Mouse (Mus musculus) liver, embryonic 12.5 days (tissue): ENCODE measurements around the gene Bfar. TPM values are rescaled to one million over a fixed set of nuclear protein-coding genes. Genes with fewer than 3 reads are reported as not detected.

Experiments used
- ATAC-seq: fragments of 200-750 bp; cut with Nextera tagmentation; 2 replicates; pipeline ENCODE4 v1.8.0; 2017; ENCODE audit warnings: moderate number of reproducible peaks, mild to moderate bottlenecking, moderate library complexity
- H3K27ac ChIP-seq: fragments of 300-500 bp; sonication (generic); 2 replicates; pipeline ENCODE4 v1.5.1; 2016; ENCODE audit warnings: mild to moderate bottlenecking
- H3K27me3 ChIP-seq: fragments of 300-500 bp; sonication (generic); replicated peaks from 2 replicates; pipeline ENCODE4 v1.6.1; 2016; ENCODE audit warnings: mild to moderate bottlenecking, moderate library complexity
- H3K36me3 ChIP-seq: fragments of 300-500 bp; sonication (generic); 2 replicates; pipeline ENCODE4 v1.6.1; 2016; ENCODE audit warnings: mild to moderate bottlenecking, moderate library complexity
- H3K4me1 ChIP-seq: fragments of 300-500 bp; sonication (generic); 2 replicates; pipeline ENCODE4 v1.6.1; 2016
- H3K4me2 ChIP-seq: fragments of 300-500 bp; sonication (generic); 2 replicates; pipeline ENCODE4 v1.6.1; 2016; ENCODE audit warnings: mild to moderate bottlenecking, moderate library complexity
- H3K4me3 ChIP-seq: fragments of 300-500 bp; sonication (generic); 2 replicates; pipeline ENCODE4 v1.5.1; 2016; ENCODE audit warnings: mild to moderate bottlenecking, moderate library complexity
- H3K9ac ChIP-seq: fragments of 300-500 bp; sonication (generic); 2 replicates; pipeline ENCODE4 v1.6.1; 2016; ENCODE audit warnings: mild to moderate bottlenecking, moderate library complexity
- H3K9me3 ChIP-seq: fragments of 300-500 bp; sonication (generic); replicated peaks from 2 replicates; pipeline ENCODE4 v1.6.1; 2016; ENCODE audit warnings: mild to moderate bottlenecking, moderate library complexity
- WGBS: fragments of 180-500 bp; shearing (Covaris S2); methylation state at CpG from one replicate; pipeline ENCODE4 v1.1.7; 2016; ENCODE audit not compliant: insufficient replicate concordance; 5-methylcytosine and 5-hydroxymethylcytosine counted together
- polyA plus RNA-seq: library from polyadenylated mRNA; unstranded; fragments of >200 nt; fragmentation: Nextera tagmentation; extraction: Ambion mirVana; gene quantifications from 2 replicates; pipeline ENCODE4 v1.2.1, GENCODE M21; 2016

Bfar gene
- polyA plus RNA-seq, 1 experiment from 2014 or later: 17.1 TPM

DNA sequence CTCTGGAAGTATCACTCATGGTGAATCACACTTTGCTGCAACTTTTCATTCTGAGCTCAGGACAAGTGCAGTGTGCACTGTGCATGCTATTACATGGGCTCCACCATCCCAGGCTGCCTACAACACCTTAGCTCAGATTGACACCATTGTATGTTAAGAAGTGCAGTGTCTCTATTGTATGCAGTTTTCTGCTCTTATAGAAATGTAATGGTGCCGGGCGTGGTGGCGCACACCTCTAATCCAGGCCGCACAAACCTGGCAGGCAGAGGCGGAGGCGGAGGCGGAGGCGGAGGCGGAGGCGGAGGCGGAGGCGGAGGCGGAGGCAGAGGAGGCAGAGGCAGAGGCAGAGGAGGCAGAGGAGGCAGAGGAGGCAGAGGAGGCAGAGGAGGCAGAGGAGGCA, 79.0 kb downstream of the Bfar start:
- 80% methylated on average over 13 of the region's 13 CpGs for WGBS
- Histone ChIP-seq H3K4me3 (no peak overlapping the region), H3K4me1 (peaks cover 10% of the 10 kb centered on the region), H3K27ac (no peak overlapping the region), H3K9ac (no peak overlapping the region), H3K4me2 (no peak overlapping the region), H3K9me3 (no peaks in the 10 kb centered on the region), H3K27me3 (peaks cover 19% of the 10 kb centered on the region), H3K36me3 (no peaks in the 10 kb centered on the region)
- no peak for ATAC-seq

Other genes with a start within 250 kb of the Bfar start
- gene Parn, start 3.7 kb upstream of the Bfar start, polyA plus RNA-seq: 28.1 and 28.5 TPM in 2 replicates
- gene 3110001I22Rik, start 71 bp downstream of the Bfar start, polyA plus RNA-seq: 3.5 TPM in 2 replicates
- 0.24 and 0.36 TPM in 2 replicates for gene Pla2g10, start 59.1 kb downstream of the Bfar start, polyA plus RNA-seq
- gene Rrn3, start 108.8 kb downstream of the Bfar start, polyA plus RNA-seq: 48.7 and 49.8 TPM in 2 replicates
- gene Ntan1, start 147.0 kb downstream of the Bfar start, polyA plus RNA-seq: 51.8 and 58.0 TPM in 2 replicates
- 34.1 and 35.5 TPM in 2 replicates for gene Pdxdc1, start 231.3 kb downstream of the Bfar start, polyA plus RNA-seq
- gene Mpv17l, start 231.3 kb downstream of the Bfar start, polyA plus RNA-seq: 1.7 and 2.4 TPM in 2 replicates